Mouse (Mus musculus) kidney, postnatal 0 days (tissue): Measurements from ENCODE around the gene Tmem270. TPM values are rescaled to one million over a fixed set of nuclear protein-coding genes. Genes with fewer than 3 reads are reported as not detected.

Source experiments
- ATAC-seq: fragments of 200-750 bp; cut with Nextera tagmentation; replicated peaks from 2 replicates; pipeline ENCODE4 v1.8.0; 2017; ENCODE audit warnings: low read depth, moderate number of reproducible peaks, moderate TSS enrichment, moderate library complexity; ENCODE audit not compliant: low FRiP score
- DNase-seq: peaks from one replicate; pipeline ENCODE4 v3.0.0-alpha.2; 2016; ENCODE audit warnings: low spot score
- H3K27ac ChIP-seq: fragments of 300-500 bp; sonication (generic); 2 replicates; pipeline ENCODE4 v1.5.1; 2014; ENCODE audit warnings: mild to moderate bottlenecking
- H3K27me3 ChIP-seq: fragments of 300-500 bp; sonication (generic); 2 replicates; pipeline ENCODE4 v1.6.1; 2014; ENCODE audit warnings: low read length, mixed read lengths; ENCODE audit not compliant: insufficient read depth
- H3K36me3 ChIP-seq: fragments of 300-500 bp; sonication (generic); 2 replicates; pipeline ENCODE4 v1.6.1; 2014; ENCODE audit warnings: low read length, mixed read lengths; ENCODE audit not compliant: insufficient read depth
- H3K4me1 ChIP-seq: fragments of 300-500 bp; sonication (generic); replicated peaks from 2 replicates; pipeline ENCODE4 v1.6.1; 2014; ENCODE audit warnings: antibody characterized with exemption, low read length, mixed read lengths; ENCODE audit not compliant: insufficient read depth
- H3K4me2 ChIP-seq: fragments of 300-500 bp; sonication (generic); 2 replicates; pipeline ENCODE4 v1.6.1; 2014; ENCODE audit warnings: mild to moderate bottlenecking, low read length, moderate library complexity, mixed read lengths
- H3K4me3 ChIP-seq: fragments of 300-500 bp; sonication (generic); replicated peaks from 2 replicates; pipeline ENCODE4 v1.5.1; 2014; ENCODE audit warnings: low read depth, low read length
- H3K9ac ChIP-seq: fragments of 300-500 bp; sonication (generic); 2 replicates; pipeline ENCODE4 v1.6.1; 2014; ENCODE audit warnings: low read depth, low read length
- H3K9me3 ChIP-seq: fragments of 300-500 bp; sonication (generic); replicated peaks from 2 replicates; pipeline ENCODE4 v1.6.1; 2016; ENCODE audit warnings: low read length, inconsistent platforms, mixed read lengths
- CTCF ChIP-seq: IDR thresholded peaks from 2 replicates; pipeline ENCODE4 v1.5.1; 2016; ENCODE audit warnings: antibody characterized with exemption, low read depth, mild to moderate bottlenecking, moderate library complexity
- WGBS: fragments of 180-500 bp; shearing (Covaris S2); extraction: QIAGEN DNeasy Blood & Tissue Kit; methylation state at CpG from one replicate; pipeline ENCODE4 v1.1.7; 2014; 5-methylcytosine and 5-hydroxymethylcytosine counted together
- polyA plus RNA-seq: library from polyadenylated mRNA; unstranded; fragments of >200 nt; fragmentation: Nextera tagmentation; extraction: Ambion mirVana; gene quantifications from 2 replicates; pipeline ENCODE4 v1.2.1, GENCODE M21; 2015

The Tmem270 gene
- polyA plus RNA-seq, 1 experiment from 2014 or later, result not detected

DNA sequence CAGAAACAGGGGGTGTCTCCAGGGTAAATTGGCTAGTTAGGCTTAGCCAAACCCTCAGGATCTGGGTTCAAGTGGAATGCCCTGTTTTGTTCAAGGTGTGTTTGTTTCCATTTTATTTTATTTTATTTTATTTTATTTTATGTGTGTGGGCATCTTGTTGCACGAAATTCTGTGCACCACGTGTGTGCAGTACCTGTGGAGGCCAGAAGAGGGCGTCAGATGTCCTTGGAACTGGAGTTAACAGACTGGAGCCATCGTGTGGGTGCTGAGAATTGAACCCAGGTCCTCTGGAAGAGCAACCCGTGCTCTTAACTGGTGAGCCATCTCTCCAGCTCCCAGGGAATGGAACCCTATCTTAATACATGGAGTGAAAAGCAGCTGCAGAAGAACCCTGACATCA is 13.8 kb downstream of the Tmem270 start:
- H3K4me1 ChIP-seq, result no peaks in the 10 kb centered on the region
- no peak for ATAC-seq
- DNase-seq, result no peak
- no peaks in the 10 kb centered on the region for H3K9me3 ChIP-seq
- no peak overlapping the region for H3K4me3 ChIP-seq
- 86% methylated on average over 5 of the region's 5 CpGs for WGBS
- no peaks in the 10 kb centered on the region for H3K27me3 ChIP-seq
- H3K9ac ChIP-seq, result no peak overlapping the region
- no peak overlapping the region for H3K27ac ChIP-seq
- no peak overlapping the region for H3K4me2 ChIP-seq
- no peaks in the 10 kb centered on the region for H3K36me3 ChIP-seq
- TF ChIP-seq CTCF, result no peak; the same call in 1 of the 2 replicates

- ATAC-seq (no peak), DNase-seq (peak; percentile 43)
- 76% methylated on average over 8 of the region's 8 CpGs for WGBS
- Histone ChIP-seq H3K9me3 (no peaks in the 10 kb centered on the region), H3K9ac (no peak overlapping the region), H3K4me3 (no peak overlapping the region), H3K27ac (peak overlapping the region; percentile 11; the same call in 1 of the 2 replicates), H3K4me1 (no peaks in the 10 kb centered on the region), H3K4me2 (no peak overlapping the region), H3K36me3 (no peaks in the 10 kb centered on the region), H3K27me3 (no peaks in the 10 kb centered on the region)
- no peak for TF ChIP-seq CTCF
Observed at GRCm38 (mm10) chr5:134891552-134891951, 15.0 kb downstream of the Tmem270 start.

GRCm38 (mm10) chr5:134890601-134891054 is 15.9 kb downstream of the Tmem270 start:
- H3K4me2 ChIP-seq, result no peak overlapping the region
- H3K27me3 ChIP-seq, result no peaks in the 10 kb centered on the region
- ATAC-seq (no peak), DNase-seq (no peak)
- H3K9me3 ChIP-seq, result no peaks in the 10 kb centered on the region
- H3K4me3 ChIP-seq, result no peak overlapping the region
- 84% methylated on average over 6 of the region's 6 CpGs for WGBS
- no peaks in the 10 kb centered on the region for H3K36me3 ChIP-seq
- H3K27ac ChIP-seq, result peak overlapping the region; percentile 11; the same call in 1 of the 2 replicates
- TF ChIP-seq CTCF, result no peak
- H3K9ac ChIP-seq, result no peak overlapping the region
- no peaks in the 10 kb centered on the region for H3K4me1 ChIP-seq

- Histone ChIP-seq H3K27me3 (no peaks in the 10 kb centered on the region), H3K4me1 (no peaks in the 10 kb centered on the region), H3K4me3 (no peak overlapping the region), H3K9me3 (no peaks in the 10 kb centered on the region), H3K9ac (no peak overlapping the region), H3K4me2 (no peak overlapping the region), H3K36me3 (no peaks in the 10 kb centered on the region), H3K27ac (0 out of 2 replicates have a peak overlapping the region, but pooled peaks have one; percentile 48)
- no peak for TF ChIP-seq CTCF
- no peak for ATAC-seq
- no peak for DNase-seq
- 82% methylated on average over 7 of the region's 7 CpGs for WGBS
Observed at GRCm38 (mm10) chr5:134888505-134888904, 18.0 kb downstream of the Tmem270 start.

GRCm38 (mm10) chr5:134887447-134888335 is 18.8 kb downstream of the Tmem270 start:
- H3K4me1 ChIP-seq, result no peaks in the 10 kb centered on the region
- H3K4me2 ChIP-seq, result no peak overlapping the region
- 52% methylated on average over 18 of the region's 18 CpGs for whole genome bisulfite sequencing
- H3K9me3 ChIP-seq, result no peaks in the 10 kb centered on the region
- ATAC-seq (no peak), DNase-seq (peak; percentile 64)
- no peaks in the 10 kb centered on the region for H3K36me3 ChIP-seq
- no peak overlapping the region for H3K4me3 ChIP-seq
- H3K27ac ChIP-seq, result peak overlapping the region; percentile 76
- TF ChIP-seq CTCF, result no peak
- no peaks in the 10 kb centered on the region for H3K27me3 ChIP-seq
- no peak overlapping the region for H3K9ac ChIP-seq

GRCm38 (mm10) chr5:134883077-134883476 is 23.5 kb downstream of the Tmem270 start:
- 53% methylated on average over 3 of the region's 3 CpGs for WGBS
- DNase-seq, result no peak
- H3K4me2 ChIP-seq, result no peak overlapping the region
- no peak overlapping the region for H3K9ac ChIP-seq
- H3K4me3 ChIP-seq, result no peak overlapping the region
- H3K4me1 ChIP-seq, result no peaks in the 10 kb centered on the region
- H3K27me3 ChIP-seq, result no peaks in the 10 kb centered on the region
- no peak for ATAC-seq
- no peak for TF ChIP-seq CTCF
- H3K27ac ChIP-seq, result no peak overlapping the region
- no peaks in the 10 kb centered on the region for H3K36me3 ChIP-seq
- H3K9me3 ChIP-seq, result no peaks in the 10 kb centered on the region
